Mouse (Mus musculus) cortical plate, adult 2 months (tissue): ENCODE measurements at regions not wholly inside any gene's neighbourhood (a gene's known extent, or its start where the extent isn't known, plus 50 kb on each side); places are given as distances from the start of the nearest gene placed in this dataset.

ENCODE experiments used
- H3K27ac ChIP-seq: fragments of 200-500 bp; 2 replicates; pipeline ENCODE4 v1.5.1; 2012; ENCODE audit warnings: low read length, control low read depth, inconsistent platforms; ENCODE audit not compliant: insufficient read depth
- H3K4me1 ChIP-seq: fragments of 200-500 bp; 2 replicates; pipeline ENCODE4 v1.6.1; 2011; ENCODE audit warnings: low read length; ENCODE audit not compliant: control insufficient read depth, insufficient read depth
- H3K4me3 ChIP-seq: fragments of 200-500 bp; 2 replicates; pipeline ENCODE4 v1.5.1; 2011; ENCODE audit warnings: mild to moderate bottlenecking, low read length, control low read depth; ENCODE audit not compliant: insufficient read depth
- CTCF ChIP-seq: fragments of 200-500 bp; IDR thresholded peaks from 2 replicates; pipeline ENCODE4 v1.5.1; 2011; ENCODE audit warnings: mild to moderate bottlenecking, control low read depth, low read length; ENCODE audit not compliant: insufficient read depth; ENCODE audit errors: extremely low read depth
- POLR2A ChIP-seq: fragments of 200-500 bp; IDR thresholded peaks from 2 replicates; pipeline ENCODE4 v1.6.1; 2011; ENCODE audit warnings: mild to moderate bottlenecking, low read length, control low read depth; ENCODE audit not compliant: insufficient read depth; ENCODE audit errors: extremely low read depth

GRCm38 (mm10) chr4:89474836-89475541 lies 164.2 kb upstream of the Cdkn2b start:
- Histone ChIP-seq H3K4me3 (no peak overlapping the region), H3K4me1 (no peaks in the 10 kb centered on the region), H3K27ac (no peak overlapping the region)
- TF ChIP-seq POLR2A (no peak), CTCF (no peak)

GRCm38 (mm10) chr4:89471426-89471825 lies 160.6 kb upstream of the Cdkn2b start:
- H3K4me1 ChIP-seq, result no peaks in the 10 kb centered on the region
- H3K4me3 ChIP-seq, result no peak overlapping the region
- TF ChIP-seq CTCF (no peak), POLR2A (no peak)
- no peak overlapping the region for H3K27ac ChIP-seq

GRCm38 (mm10) chr4:89470756-89471155 lies 159.9 kb upstream of the Cdkn2b start:
- H3K4me1 ChIP-seq, result no peaks in the 10 kb centered on the region
- TF ChIP-seq CTCF (no peak), POLR2A (no peak)
- no peak overlapping the region for H3K4me3 ChIP-seq
- no peak overlapping the region for H3K27ac ChIP-seq

- Histone ChIP-seq H3K4me3 (no peak overlapping the region), H3K4me1 (no peaks in the 10 kb centered on the region), H3K27ac (no peak overlapping the region)
- TF ChIP-seq POLR2A (no peak), CTCF (no peak)
These were observed 159.0 kb upstream of the Cdkn2b start for GRCm38 (mm10) chr4:89469883-89470282.

- H3K4me3 ChIP-seq, result no peak overlapping the region
- no peak for TF ChIP-seq CTCF
- no peak for TF ChIP-seq POLR2A
- no peaks in the 10 kb centered on the region for H3K4me1 ChIP-seq
- H3K27ac ChIP-seq, result no peak overlapping the region
These were observed 158.6 kb upstream of the Cdkn2b start for GRCm38 (mm10) chr4:89469406-89469805.

- no peak overlapping the region for H3K27ac ChIP-seq
- H3K4me1 ChIP-seq, result no peaks in the 10 kb centered on the region
- no peak overlapping the region for H3K4me3 ChIP-seq
- TF ChIP-seq POLR2A (no peak), CTCF (no peak)
These were observed 155.9 kb upstream of the Cdkn2b start for GRCm38 (mm10) chr4:89466766-89467165.

GRCm38 (mm10) chr4:89463121-89463520 lies 152.3 kb upstream of the Cdkn2b start:
- Histone ChIP-seq H3K4me3 (no peak overlapping the region), H3K27ac (no peak overlapping the region), H3K4me1 (no peaks in the 10 kb centered on the region)
- TF ChIP-seq POLR2A (no peak), CTCF (no peak)

- H3K27ac ChIP-seq, result no peak overlapping the region
- H3K4me3 ChIP-seq, result no peak overlapping the region
- TF ChIP-seq POLR2A (no peak), CTCF (no peak)
- no peaks in the 10 kb centered on the region for H3K4me1 ChIP-seq
These were observed 149.4 kb upstream of the Cdkn2b start for GRCm38 (mm10) chr4:89460170-89460762.

- no peak for TF ChIP-seq POLR2A
- TF ChIP-seq CTCF, result no peak
- H3K4me3 ChIP-seq, result no peak overlapping the region
- no peaks in the 10 kb centered on the region for H3K4me1 ChIP-seq
- H3K27ac ChIP-seq, result no peak overlapping the region
These were observed 148.5 kb upstream of the Cdkn2b start for GRCm38 (mm10) chr4:89459346-89459666.

- no peaks in the 10 kb centered on the region for H3K4me1 ChIP-seq
- no peak for TF ChIP-seq POLR2A
- no peak for TF ChIP-seq CTCF
- no peak overlapping the region for H3K27ac ChIP-seq
- H3K4me3 ChIP-seq, result no peak overlapping the region
These were observed 147.9 kb upstream of the Cdkn2b start for GRCm38 (mm10) chr4:89458628-89459345.
